Mouse (Mus musculus): ENCODE measurements around the gene Atp8b3.

- TF ChIP-seq CTCF (IDR thresholded peaks at IDR 0.05; ENCODE audit: extremely low read depth, insufficient read depth, low read length) (no peak), POLR2A (IDR thresholded peaks at IDR 0.05; ENCODE audit: extremely low read depth, insufficient read depth, low read length) (no peak)
These were observed 44.1 kb upstream of the Atp8b3 start for GRCm38 (mm10) chr10:80583047-80583446.
